Mouse (Mus musculus) R1 (cell line): ENCODE data around the gene Ctbp1.

Experiments used
- DNase-seq: peaks from one replicate; pipeline ENCODE4 v3.0.0-alpha.2; 2018; ENCODE audit warnings: low read depth, low spot score

Ctbp1 gene

GRCm38 (mm10) chr5:33210515-33210914 is 64.3 kb downstream of the Ctbp1 start:
- DNase-seq, result no peak

- no peak for DNase-seq
Measured at GRCm38 (mm10) chr5:33208533-33209245, 66.1 kb downstream of the Ctbp1 start.

GRCm38 (mm10) chr5:33207136-33207535 is 67.7 kb downstream of the Ctbp1 start:
- DNase-seq, result no peak

GRCm38 (mm10) chr5:33206328-33206727 is 68.5 kb downstream of the Ctbp1 start:
- no peak for DNase-seq

- DNase-seq, result no peak
Measured at GRCm38 (mm10) chr5:33204284-33204683, 70.5 kb downstream of the Ctbp1 start.

GRCm38 (mm10) chr5:33203691-33204242 is 71.0 kb downstream of the Ctbp1 start:
- peak; percentile 83 for DNase-seq

- DNase-seq, result no peak
Measured at GRCm38 (mm10) chr5:33203171-33203565, 71.6 kb downstream of the Ctbp1 start.

GRCm38 (mm10) chr5:33202516-33203170 is 72.2 kb downstream of the Ctbp1 start:
- no peak for DNase-seq

GRCm38 (mm10) chr5:33201697-33202096 is 73.1 kb downstream of the Ctbp1 start:
- no peak for DNase-seq

- no peak for DNase-seq
Measured at GRCm38 (mm10) chr5:33200071-33200470, 74.7 kb downstream of the Ctbp1 start.
